21 mouse cellular contexts compared by ENCODE assay signal in genomic region chr14:87461543-87461942, GRCm38 (mm10).
"Had no signal": no experiment of that assay in that cellular context is flagged by ENCODE, and none has a peak within 500 bp of the region (broad histone marks: within the 10 kb centered on the region; RNA-seq: fewer than 3 reads in every experiment).

No protein-coding gene starts in this region.

- H3K4me1 ChIP-seq: lung, embryonic 15.5 days; midbrain, embryonic 12.5 days; stomach, embryonic 15.5 days had no signal

- H3K27ac ChIP-seq: lung, embryonic 15.5 days; midbrain, embryonic 10.5 days; midbrain, embryonic 12.5 days; neural tube, embryonic 13.5 days; neural tube, embryonic 15.5 days; stomach, embryonic 15.5 days; stomach, postnatal 0 days had no signal

- DNase-seq: lung, adult 18-20 months; lung, postnatal 14 days; lung, postnatal 4 days; midbrain, embryonic 14.5 days; retina, postnatal 1 day; right cerebral cortex, adult 18-20 months; right cerebral cortex, postnatal 25 days; right cerebral cortex, postnatal 4 days; thymus, adult 2 months; thymus, postnatal 25 days; thymus, postnatal 4 days had no signal

- ATAC-seq: lung, postnatal 0 days; midbrain, embryonic 16.5 days had no signal

- H3K27me3 ChIP-seq: lung, embryonic 15.5 days; midbrain, embryonic 12.5 days; neural tube, embryonic 13.5 days; neural tube, embryonic 15.5 days; stomach, embryonic 15.5 days had no signal

- H3K4me3 ChIP-seq: lung, embryonic 15.5 days; midbrain, embryonic 10.5 days; midbrain, embryonic 12.5 days; myocyte; neural tube, embryonic 13.5 days; neural tube, embryonic 15.5 days; stomach, embryonic 15.5 days had no signal

- H3K9me3 ChIP-seq: lung, embryonic 15.5 days; midbrain, embryonic 10.5 days; midbrain, embryonic 12.5 days; neural tube, embryonic 13.5 days; neural tube, embryonic 15.5 days; stomach, embryonic 15.5 days had no signal

- H3K36me3 ChIP-seq: lung, embryonic 15.5 days; midbrain, embryonic 12.5 days; neural tube, embryonic 13.5 days; stomach, embryonic 15.5 days had no signal
